Mouse (Mus musculus) E14TG2a.4 (cell line): Measurements from ENCODE around the gene Dyrk2.

Experiments
- CTCF ChIP-seq: conservative IDR thresholded peaks from 2 replicates; pipeline ENCODE4 v1.5.1; 2014; ENCODE audit warnings: low read length
- NANOG ChIP-seq: IDR thresholded peaks from 2 replicates; pipeline ENCODE4 v1.6.1; 2014; ENCODE audit warnings: borderline replicate concordance, low read length, mixed read lengths
- POU5F1 ChIP-seq: IDR thresholded peaks from 2 replicates; pipeline ENCODE4 v1.6.1; 2014; ENCODE audit warnings: low read length, borderline replicate concordance

DNA sequence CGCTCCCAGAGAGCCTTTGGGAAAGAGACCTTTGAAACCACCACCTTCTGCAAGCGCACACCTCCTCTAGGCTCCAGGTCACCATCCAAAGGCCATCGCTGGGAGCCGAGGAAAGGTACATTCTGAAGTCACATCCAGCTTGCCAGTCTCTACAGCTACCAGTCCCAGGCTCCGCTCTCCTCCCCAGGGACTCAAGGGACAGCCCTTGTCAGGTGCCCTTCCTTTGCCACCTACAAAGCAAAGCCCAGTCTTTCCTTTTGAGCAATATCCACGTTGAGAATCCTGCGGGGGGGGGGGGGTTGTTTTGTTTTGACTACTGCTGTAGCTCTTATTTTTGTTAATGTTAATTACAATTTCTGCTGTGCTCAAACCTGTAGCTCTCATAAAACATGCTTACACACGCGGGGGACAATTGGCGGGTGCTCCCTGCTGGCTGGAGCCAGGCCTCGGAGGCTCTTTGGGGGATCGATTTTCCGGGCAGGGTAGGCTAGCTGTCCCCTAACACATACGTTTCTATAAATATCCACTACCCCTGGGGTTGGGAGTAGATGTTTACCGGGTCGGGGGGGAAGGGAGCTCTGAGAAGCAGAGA lies 2.6 kb downstream of the Dyrk2 start:
- TF ChIP-seq CTCF (no peak), POU5F1 (no peak), NANOG (no peak)
